Mouse (Mus musculus): ENCODE results near the gene Map3k10.

DNA sequence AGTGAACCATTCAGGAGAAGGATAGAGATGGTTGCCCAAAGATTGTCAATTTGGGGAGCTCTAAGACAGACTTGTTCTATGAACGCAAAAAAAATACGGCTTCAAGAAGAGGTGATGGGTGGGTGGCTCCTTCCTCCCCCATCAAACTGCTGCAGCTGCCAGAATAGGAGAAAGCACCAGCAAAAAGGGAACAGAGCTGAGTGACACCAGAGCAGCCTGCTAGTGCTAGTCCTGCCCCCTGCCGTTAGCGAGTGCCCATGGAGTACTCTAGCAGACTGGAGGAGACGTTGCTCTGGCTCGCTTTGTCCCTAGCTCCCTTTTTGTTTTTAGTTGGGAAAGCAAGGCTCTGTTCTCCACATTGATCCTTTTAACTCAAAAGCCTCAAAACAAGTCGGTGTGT, 36.0 kb upstream of the Map3k10 start:
- TF ChIP-seq CTCF (IDR thresholded peaks at IDR 0.05; ENCODE audit: low read depth, low read length) (no peak), POLR2A (IDR thresholded peaks at IDR 0.05; ENCODE audit: borderline replicate concordance, low read depth, low read length) (no peak)
